Mouse (Mus musculus) gastrocnemius, adult 2 months (tissue): Measurements from ENCODE around the gene Abcf2. TPM values are rescaled to one million over a fixed set of nuclear protein-coding genes. Genes with fewer than 3 reads are reported as not detected.
A peak's percentile ranks its signal among the peaks of the same experiment; 100 is the strongest.

Source experiments
- DNase-seq: peaks from one replicate; pipeline ENCODE4 v3.0.0; 2022
- H3K27ac ChIP-seq: fragments of 200-600 bp; 2 replicates; pipeline ENCODE4 v1.8.1; 2022; ENCODE audit warnings: mild to moderate bottlenecking
- H3K4me3 ChIP-seq: fragments of 200-600 bp; 2 replicates; pipeline ENCODE4 v1.8.1; 2022; ENCODE audit warnings: mild to moderate bottlenecking, moderate library complexity
- CTCF ChIP-seq: fragments of 200-600 bp; IDR thresholded peaks from 2 replicates; pipeline ENCODE4 v1.8.1; 2022; ENCODE audit warnings: antibody characterized with exemption, mild to moderate bottlenecking, moderate library complexity
- intact Hi-C: fragments of 180-260 bp; cut with DNase I; formaldehyde crosslinking; loops from one replicate; pipeline ENCODE4 v1.15.1; 2025
- total RNA-seq, 2 experiments: library from RNA; stranded (reverse); gene quantifications; 2 replicates each; pipeline ENCODE4 v1.2.3; 2021

The Abcf2 gene
- total RNA-seq, 2 experiments from 2014 or later, result 105 to 117 TPM

GRCm38 (mm10) chr5:24553621-24554244 lies 23.5 kb downstream of the Abcf2 start:
- no peak overlapping the region for H3K27ac ChIP-seq
- TF ChIP-seq CTCF, result no peak
- no peak for DNase-seq
- intact Hi-C loops, result no loop called here
- H3K4me3 ChIP-seq, result no peak overlapping the region

GRCm38 (mm10) chr5:24551317-24551688 lies 26.0 kb downstream of the Abcf2 start:
- 0 out of 2 replicates have a peak overlapping the region, but pooled peaks have one; percentile 20 for H3K4me3 ChIP-seq
- TF ChIP-seq CTCF, result no peak
- intact Hi-C loops, result no loop called here
- H3K27ac ChIP-seq, result no peak overlapping the region
- no peak for DNase-seq

- Histone ChIP-seq H3K4me3 (peak overlapping the region; percentile 20; the same call in 1 of the 2 replicates), H3K27ac (no peak overlapping the region)
- TF ChIP-seq CTCF, result no peak
- intact Hi-C loops, result no loop called here
- peak; percentile 46 for DNase-seq
Observed at GRCm38 (mm10) chr5:24550598-24551316, 26.5 kb downstream of the Abcf2 start.

GRCm38 (mm10) chr5:24542643-24543042 lies 34.6 kb downstream of the Abcf2 start:
- peak; percentile 14 for DNase-seq
- Histone ChIP-seq H3K27ac (no peak overlapping the region), H3K4me3 (no peak overlapping the region)
- intact Hi-C loops, result no loop called here
- no peak for TF ChIP-seq CTCF

GRCm38 (mm10) chr5:24541144-24541569 lies 36.1 kb downstream of the Abcf2 start:
- peak; percentile 52 for DNase-seq
- Histone ChIP-seq H3K4me3 (peak overlapping the region; percentile 78), H3K27ac (peak overlapping the region; percentile 96)
- no peak for TF ChIP-seq CTCF
- intact Hi-C loops, result loop anchor here (2.0 kb wide), 1 partner anchor 36 kb away; the partner anchor contains the start of gene Abcf2

GRCm38 (mm10) chr5:24540387-24541143 lies 36.7 kb downstream of the Abcf2 start, which contains the start of gene Asb10:
Asb10 (minus strand) TSS chr5:24540978.
- peak; percentile 9; the same call in 1 of the 2 replicates for TF ChIP-seq CTCF
- H3K27ac ChIP-seq, result peak within 1 kb of the TSS; percentile 96
- peak within 1 kb of the TSS; percentile 78 for H3K4me3 ChIP-seq
- DNase-seq, result peak; percentile 90
- intact Hi-C loops, result loop anchor here (2.0 kb wide), 1 partner anchor 36 kb away; the partner anchor contains the start of gene Abcf2

GRCm38 (mm10) chr5:24539571-24540296 lies 37.5 kb downstream of the Abcf2 start:
- no peak for TF ChIP-seq CTCF
- intact Hi-C loops, result loop anchor here (2.0 kb wide), 2 partner anchors 37 to 61 kb away; partner anchors contain the start of gene Abcf2
- peak overlapping the region; percentile 78 for H3K4me3 ChIP-seq
- peak; percentile 67 for DNase-seq
- peak overlapping the region; percentile 96 for H3K27ac ChIP-seq

- intact Hi-C loops, result loop anchor here (2.0 kb wide), 1 partner anchor 63 kb away; no protein-coding TSS in a partner anchor
- DNase-seq, result peak; percentile 86
- peak overlapping the region; percentile 68 for H3K4me3 ChIP-seq
Observed at GRCm38 (mm10) chr5:24537618-24538017, 39.6 kb downstream of the Abcf2 start.

GRCm38 (mm10) chr5:24536511-24536910 lies 40.8 kb downstream of the Abcf2 start:
- H3K4me3 ChIP-seq, result peak overlapping the region; percentile 68
- no peak for DNase-seq
- intact Hi-C loops, result no loop called here
- peak overlapping the region; percentile 87 for H3K27ac ChIP-seq
- TF ChIP-seq CTCF, result no peak

More at GRCm38 (mm10) chr5:24537618-24538017, 39.6 kb downstream of the Abcf2 start:
- peak overlapping the region; percentile 87 for H3K27ac ChIP-seq
- TF ChIP-seq CTCF, result no peak

GRCm38 (mm10) chr5:24535731-24536130 lies 41.5 kb downstream of the Abcf2 start:
- H3K27ac ChIP-seq, result peak overlapping the region; percentile 87
- intact Hi-C loops, result no loop called here
- no peak for TF ChIP-seq CTCF
- peak; percentile 66 for DNase-seq
- peak overlapping the region; percentile 23; the same call in 1 of the 2 replicates for H3K4me3 ChIP-seq

GRCm38 (mm10) chr5:24534292-24534691 lies 43.0 kb downstream of the Abcf2 start:
- H3K27ac ChIP-seq, result no peak overlapping the region
- TF ChIP-seq CTCF, result peak; percentile 54
- intact Hi-C loops, result loop anchor here (5.0 kb wide), 1 partner anchor 118 kb away; no protein-coding TSS in a partner anchor
- H3K4me3 ChIP-seq, result no peak overlapping the region
- DNase-seq, result no peak

- intact Hi-C loops, result loop anchor here (5.0 kb wide), 1 partner anchor 119 kb away; no protein-coding TSS in a partner anchor
- Histone ChIP-seq H3K27ac (no peak overlapping the region), H3K4me3 (no peak overlapping the region)
- no peak for TF ChIP-seq CTCF
- no peak for DNase-seq
Observed at GRCm38 (mm10) chr5:24533391-24533790, 43.9 kb downstream of the Abcf2 start.
